Mouse (Mus musculus): Measurements from ENCODE around the gene Ythdc1.

- TF ChIP-seq FOSL1 (IDR thresholded peaks at IDR 0.05; ENCODE audit: insufficient read depth, low read length, poor library complexity, severe bottlenecking) (no peak), CEBPB (IDR thresholded peaks at IDR 0.05; ENCODE audit: low read depth) (peak; percentile 4), CTCF (IDR thresholded peaks at IDR 0.05; ENCODE audit: control insufficient read depth, insufficient read depth, insufficient read length) (no peak), MAX (IDR thresholded peaks at IDR 0.05) (no peak)
Measured at GRCm38 (mm10) chr5:86776941-86777340, 27.1 kb upstream of the Ythdc1 start.
